Mouse (Mus musculus) embryonic facial prominence, embryonic 11.5 days (tissue): ENCODE data around the gene Faf1. TPM values are rescaled to one million over a fixed set of nuclear protein-coding genes. Genes with fewer than 3 reads are reported as not detected.
A peak's percentile ranks its signal among the peaks of the same experiment; 100 is the strongest.

ENCODE experiments used
- ATAC-seq: fragments of 200-750 bp; cut with Nextera tagmentation; replicated peaks from 2 replicates; pipeline ENCODE4 v1.8.0; 2017; ENCODE audit warnings: low read depth; ENCODE audit not compliant: insufficient number of reproducible peaks, low FRiP score, low TSS enrichment
- DNase-seq: peaks from one replicate; pipeline ENCODE4 v3.0.0-alpha.2; 2015; ENCODE audit warnings: low spot score
- H3K27ac ChIP-seq: fragments of 300-500 bp; sonication (generic); replicated peaks from 2 replicates; pipeline ENCODE4 v1.5.1; 2014; ENCODE audit warnings: mild to moderate bottlenecking, low read depth, low read length, control low read depth
- H3K27me3 ChIP-seq: fragments of 300-500 bp; sonication (generic); 2 replicates; pipeline ENCODE4 v1.6.1; 2014; ENCODE audit warnings: mild to moderate bottlenecking, low read length, moderate library complexity, mixed read lengths; ENCODE audit not compliant: control insufficient read depth, insufficient read depth
- H3K36me3 ChIP-seq: fragments of 300-500 bp; sonication (generic); replicated peaks from 2 replicates; pipeline ENCODE4 v1.6.1; 2014; ENCODE audit warnings: low read depth, mild to moderate bottlenecking, low read length, moderate library complexity, mixed read lengths; ENCODE audit not compliant: control insufficient read depth, insufficient read depth
- H3K4me1 ChIP-seq: fragments of 300-500 bp; sonication (generic); 2 replicates; pipeline ENCODE4 v1.6.1; 2014; ENCODE audit warnings: low read length, mixed read lengths; ENCODE audit not compliant: control insufficient read depth, insufficient read depth
- H3K4me2 ChIP-seq: fragments of 300-500 bp; sonication (generic); 2 replicates; pipeline ENCODE4 v1.6.1; 2014; ENCODE audit warnings: low read depth, mild to moderate bottlenecking, control low read depth, low read length, moderate library complexity
- H3K4me3 ChIP-seq: fragments of 300-500 bp; sonication (generic); 2 replicates; pipeline ENCODE4 v1.5.1; 2014; ENCODE audit warnings: low read depth, low read length, control low read depth
- H3K9ac ChIP-seq: fragments of 300-500 bp; sonication (generic); replicated peaks from 2 replicates; pipeline ENCODE4 v1.6.1; 2014; ENCODE audit warnings: mild to moderate bottlenecking, control low read depth, low read length
- H3K9me3 ChIP-seq: fragments of 300-500 bp; sonication (generic); replicated peaks from 2 replicates; pipeline ENCODE4 v1.6.1; 2016; ENCODE audit warnings: mild to moderate bottlenecking, low read length, inconsistent platforms, mixed read lengths; ENCODE audit not compliant: control insufficient read depth
- WGBS: fragments of 180-500 bp; shearing (Covaris S2); extraction: QIAGEN DNeasy Blood & Tissue Kit; methylation state at CpG from one replicate; pipeline ENCODE4 v1.1.7; 2014; 5-methylcytosine and 5-hydroxymethylcytosine counted together
- polyA plus RNA-seq: library from polyadenylated mRNA; unstranded; fragments of >200 nt; fragmentation: Nextera tagmentation; extraction: Ambion mirVana; gene quantifications from 2 replicates; pipeline ENCODE4 v1.2.1, GENCODE M21; 2014

The Faf1 gene
- polyA plus RNA-seq, 1 experiment from 2014 or later = 47.2 TPM

DNA sequence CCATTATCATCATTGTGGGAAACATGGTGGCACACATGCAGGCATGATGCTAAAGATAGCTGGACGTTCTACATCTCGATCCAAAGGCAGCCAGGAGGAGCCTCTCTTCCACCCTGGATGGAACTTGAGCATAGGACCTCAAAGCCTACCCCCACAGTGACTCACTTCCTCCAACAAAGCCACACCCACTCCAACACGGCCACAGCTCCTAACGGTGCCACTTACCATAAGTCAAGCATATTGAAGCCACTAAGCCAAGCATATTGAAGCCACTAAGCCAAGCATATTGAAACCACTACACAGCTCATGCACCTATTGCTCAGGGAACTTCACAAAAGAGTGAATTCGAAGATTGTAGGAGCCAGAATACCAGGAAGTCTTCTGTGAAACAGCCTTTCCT is 27.1 kb upstream of the Faf1 start:
- Histone ChIP-seq H3K9ac (no peak overlapping the region), H3K4me2 (no peak overlapping the region), H3K9me3 (no peaks in the 10 kb centered on the region), H3K4me1 (no peaks in the 10 kb centered on the region), H3K27ac (no peak overlapping the region), H3K36me3 (no peaks in the 10 kb centered on the region), H3K4me3 (no peak overlapping the region), H3K27me3 (no peaks in the 10 kb centered on the region)
- no peak for DNase-seq
- no peak for ATAC-seq
- WGBS = 87% methylated on average over 5 of the region's 5 CpGs

DNA sequence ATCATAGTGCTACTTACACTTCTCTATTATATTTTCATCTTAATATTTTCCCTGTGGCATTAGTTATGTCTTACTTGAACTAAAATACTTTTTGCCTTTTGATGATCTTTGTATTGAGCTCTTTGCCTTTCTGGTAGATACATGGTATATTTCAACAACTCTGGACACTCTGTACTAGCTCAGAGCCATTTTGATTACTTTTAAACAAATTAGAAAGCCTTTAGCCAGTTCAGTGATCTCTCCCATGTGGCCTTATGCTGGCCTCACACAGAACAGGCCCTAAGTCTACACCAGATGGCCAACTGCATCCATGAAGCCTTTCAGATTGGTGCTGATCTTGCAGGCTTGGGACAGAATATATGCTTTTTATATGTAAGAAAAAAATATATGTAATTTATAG is 23.1 kb upstream of the Faf1 start:
- no peak overlapping the region for H3K9ac ChIP-seq
- no peak for ATAC-seq
- no peak overlapping the region for H3K27ac ChIP-seq
- peaks cover 17% of the 10 kb centered on the region for H3K27me3 ChIP-seq
- no peak overlapping the region for H3K4me3 ChIP-seq
- DNase-seq = no peak
- no peaks in the 10 kb centered on the region for H3K36me3 ChIP-seq
- no peaks in the 10 kb centered on the region for H3K9me3 ChIP-seq
- no peak overlapping the region for H3K4me2 ChIP-seq
- H3K4me1 ChIP-seq = peaks cover 7% of the 10 kb centered on the region

DNA sequence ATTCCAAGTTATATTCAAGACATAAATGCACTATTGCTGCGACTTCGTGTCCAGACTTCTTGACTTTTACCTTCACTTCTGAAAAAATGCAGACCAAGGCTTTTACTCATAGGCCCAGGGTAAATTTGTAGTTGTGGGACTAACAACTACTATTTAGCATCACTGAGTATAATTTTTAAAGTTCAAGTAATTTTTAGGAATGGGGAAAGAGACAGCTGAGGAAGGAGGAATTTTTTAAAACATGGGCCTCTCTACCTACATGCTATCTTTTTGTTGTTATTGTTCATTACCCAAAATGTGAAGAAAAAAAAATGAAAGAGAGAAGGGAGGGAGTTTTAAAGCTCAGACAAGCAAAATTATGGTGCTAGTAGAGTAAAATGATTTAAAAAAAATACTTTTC is 21.7 kb upstream of the Faf1 start:
- no peak overlapping the region for H3K9ac ChIP-seq
- H3K4me2 ChIP-seq = no peak overlapping the region
- DNase-seq = no peak
- peaks cover 24% of the 10 kb centered on the region for H3K27me3 ChIP-seq
- no peaks in the 10 kb centered on the region for H3K9me3 ChIP-seq
- H3K4me3 ChIP-seq = no peak overlapping the region
- 44% methylated on average over 2 of the region's 2 CpGs for WGBS
- no peak for ATAC-seq
- H3K27ac ChIP-seq = no peak overlapping the region
- no peaks in the 10 kb centered on the region for H3K36me3 ChIP-seq
- H3K4me1 ChIP-seq = peaks cover 7% of the 10 kb centered on the region

DNA sequence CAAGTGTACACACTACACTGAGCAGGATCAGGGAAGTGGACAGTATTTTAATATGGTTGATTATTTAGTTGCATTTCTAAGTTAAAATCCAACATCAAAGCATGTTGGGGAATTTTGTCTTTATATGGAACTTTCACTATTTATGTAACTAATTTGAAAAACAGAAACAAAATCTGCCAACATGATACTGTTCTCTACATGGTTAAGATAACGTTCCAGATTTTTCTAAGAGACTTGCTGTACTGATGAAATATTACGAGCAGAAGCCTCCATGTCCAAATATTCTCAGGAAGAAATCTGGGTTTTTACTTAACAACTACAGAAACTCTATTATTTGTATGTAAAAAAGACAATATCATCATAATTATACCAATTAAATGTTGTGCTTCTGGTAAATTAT is 20.6 kb upstream of the Faf1 start:
- no peak overlapping the region for H3K4me3 ChIP-seq
- WGBS = 41% methylated on average over 2 of the region's 2 CpGs
- H3K9me3 ChIP-seq = no peaks in the 10 kb centered on the region
- no peak overlapping the region for H3K4me2 ChIP-seq
- no peak overlapping the region for H3K9ac ChIP-seq
- H3K27ac ChIP-seq = no peak overlapping the region
- DNase-seq = no peak
- no peak for ATAC-seq
- H3K27me3 ChIP-seq = peaks cover 27% of the 10 kb centered on the region
- no peaks in the 10 kb centered on the region for H3K36me3 ChIP-seq
- peaks cover 7% of the 10 kb centered on the region for H3K4me1 ChIP-seq

DNA sequence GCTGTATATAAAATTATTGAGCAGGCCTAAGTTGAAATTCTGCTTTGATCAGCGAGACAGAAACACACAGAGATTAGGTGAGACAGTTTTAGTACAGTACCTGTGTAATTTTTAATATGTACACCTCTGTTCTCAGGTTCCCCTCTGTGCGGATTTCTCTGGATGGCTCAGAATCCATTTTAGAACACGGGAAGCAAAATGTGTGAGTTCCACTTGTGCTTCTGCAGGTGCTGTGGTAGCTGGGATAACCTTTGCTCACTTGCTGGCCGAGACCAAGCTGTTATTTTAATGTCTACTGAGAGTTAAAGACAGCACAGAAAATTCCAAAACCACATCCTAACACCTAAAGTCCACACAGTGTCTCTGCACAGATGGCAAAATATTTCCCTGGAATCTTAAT is 20.1 kb upstream of the Faf1 start:
- Histone ChIP-seq H3K27me3 (peaks cover 31% of the 10 kb centered on the region), H3K27ac (no peak overlapping the region), H3K4me1 (peaks cover 7% of the 10 kb centered on the region), H3K9me3 (no peaks in the 10 kb centered on the region), H3K9ac (no peak overlapping the region), H3K36me3 (no peaks in the 10 kb centered on the region), H3K4me2 (no peak overlapping the region), H3K4me3 (no peak overlapping the region)
- ATAC-seq (no peak), DNase-seq (no peak)
- 3% methylated on average over 4 of the region's 4 CpGs for WGBS

DNA sequence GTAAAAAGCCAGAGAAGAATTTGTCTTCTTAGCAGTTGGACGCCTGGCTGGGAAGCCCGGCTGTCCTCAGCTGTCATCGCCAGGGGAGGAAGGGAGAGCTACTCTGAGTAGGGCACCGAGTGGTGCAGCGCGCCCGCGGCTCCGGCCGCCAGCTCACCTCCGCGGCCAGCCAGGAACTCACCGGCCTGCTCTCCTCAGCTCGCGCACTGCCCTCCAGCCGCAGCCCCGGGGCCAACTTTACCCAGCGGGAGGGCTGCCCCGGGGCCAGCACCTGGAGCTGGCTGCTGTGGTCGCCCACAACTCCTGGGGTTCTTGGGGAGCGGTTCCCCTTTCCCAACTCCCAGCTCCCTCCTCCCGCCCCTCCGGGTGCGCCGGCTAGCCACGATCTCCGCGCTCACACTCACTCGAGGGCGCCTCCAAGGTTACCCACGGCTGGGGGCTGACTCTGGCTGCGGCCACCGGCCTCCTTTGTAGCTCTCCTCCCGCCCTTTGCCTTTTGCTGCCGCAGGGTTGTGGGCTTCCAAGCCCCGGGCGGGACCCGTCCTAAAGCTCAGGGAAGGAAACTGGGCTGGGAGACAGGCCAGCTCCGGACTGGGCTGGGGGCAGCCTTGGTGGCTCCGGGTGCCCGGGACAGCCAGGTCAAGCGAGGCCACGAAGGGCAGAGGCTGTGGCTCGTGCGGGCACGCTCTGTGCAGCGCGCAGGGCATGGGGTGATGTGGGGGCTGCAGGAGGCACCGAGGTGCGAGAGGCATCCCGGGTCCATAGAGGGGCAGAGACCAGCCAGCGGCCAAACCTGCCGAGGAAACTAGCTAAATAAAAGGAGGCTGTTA is 19.2 kb upstream of the Faf1 start:
- no peaks in the 10 kb centered on the region for H3K9me3 ChIP-seq
- H3K4me1 ChIP-seq = peaks cover 7% of the 10 kb centered on the region
- H3K4me2 ChIP-seq = peak overlapping the region; percentile 44
- no peak overlapping the region for H3K27ac ChIP-seq
- no peaks in the 10 kb centered on the region for H3K36me3 ChIP-seq
- ATAC-seq (peak; percentile 72), DNase-seq (no peak)
- 1% methylated on average over 53 of the region's 53 CpGs for WGBS
- peak overlapping the region; percentile 25; the same call in 1 of the 2 replicates for H3K9ac ChIP-seq
- H3K4me3 ChIP-seq = peak overlapping the region; percentile 21
- H3K27me3 ChIP-seq = peaks cover 32% of the 10 kb centered on the region

DNA sequence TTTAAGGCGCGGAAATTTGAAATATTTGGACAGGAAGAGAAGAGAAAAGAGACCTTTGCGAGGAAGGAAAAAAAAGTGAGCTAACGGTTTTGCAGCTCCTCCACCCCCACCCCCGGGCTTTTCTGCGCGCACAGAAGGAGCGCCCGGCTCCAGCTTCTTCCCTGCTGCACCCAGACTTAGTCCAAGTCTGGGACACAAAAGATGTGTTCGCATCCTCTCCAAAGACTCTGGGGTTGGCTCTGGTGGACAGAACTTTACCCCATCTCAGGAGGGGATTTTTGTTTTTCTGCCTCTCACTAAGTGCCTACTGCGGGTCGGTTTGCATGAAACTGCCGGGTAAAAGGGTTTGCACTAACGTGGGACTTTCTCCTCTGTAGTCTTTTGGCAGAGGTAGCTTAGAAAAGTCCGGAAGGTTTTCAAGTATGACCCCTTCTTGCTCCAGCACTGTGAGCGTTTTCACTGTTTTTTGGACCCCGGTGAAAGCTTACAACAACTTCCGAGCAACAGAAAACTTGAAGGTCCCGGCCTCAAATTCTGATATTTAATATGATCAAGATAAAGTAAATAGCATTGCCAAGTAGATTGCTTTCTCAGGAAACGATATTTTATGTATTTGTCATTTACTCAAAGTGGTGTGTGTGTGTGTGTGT is 18.4 kb upstream of the Faf1 start:
- Histone ChIP-seq H3K9ac (no peak overlapping the region), H3K9me3 (no peaks in the 10 kb centered on the region), H3K4me3 (peak overlapping the region; percentile 21), H3K36me3 (no peaks in the 10 kb centered on the region), H3K27ac (no peak overlapping the region), H3K4me1 (peaks cover 7% of the 10 kb centered on the region), H3K4me2 (no peak overlapping the region), H3K27me3 (peaks cover 35% of the 10 kb centered on the region)
- WGBS = 2% methylated on average over 20 of the region's 20 CpGs
- ATAC-seq (no peak), DNase-seq (no peak)

DNA sequence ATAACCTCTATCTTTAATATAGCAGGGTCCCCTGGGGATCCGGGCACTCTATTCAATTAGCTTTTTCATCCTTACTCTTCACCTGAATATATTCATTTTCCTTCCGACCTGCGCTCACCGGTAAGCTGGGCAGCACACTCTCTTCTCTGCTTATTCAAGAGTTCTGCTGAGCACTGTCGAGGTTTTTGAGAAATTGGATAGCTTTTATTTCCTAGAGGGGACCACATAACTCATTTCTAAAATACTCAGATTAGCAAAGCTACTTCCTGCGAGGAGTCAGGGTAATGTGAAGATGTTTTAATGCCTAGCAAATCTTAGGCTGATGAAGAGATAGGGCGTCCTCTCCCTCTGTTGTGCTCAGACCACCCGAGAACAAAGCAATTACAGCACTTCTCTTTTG is 17.6 kb upstream of the Faf1 start:
- Histone ChIP-seq H3K4me2 (no peak overlapping the region), H3K9ac (no peak overlapping the region), H3K27me3 (peaks cover 37% of the 10 kb centered on the region), H3K4me3 (no peak overlapping the region), H3K36me3 (no peaks in the 10 kb centered on the region), H3K27ac (no peak overlapping the region), H3K9me3 (no peaks in the 10 kb centered on the region), H3K4me1 (peaks cover 7% of the 10 kb centered on the region)
- 3% methylated on average over 8 of the region's 8 CpGs for WGBS
- DNase-seq (no peak), ATAC-seq (no peak)
